In genomic region chr11:77967114-77967513, GRCm38 (mm10) we compare ENCODE assay signal across 9 mouse cellular contexts. TPM values are rescaled to one million over a fixed set of nuclear protein-coding genes. Genes with fewer than 3 reads are reported as not detected.
DNase-seq lines count a peak whose midpoint lies in the region; TF ChIP-seq lines count a peak whose summit lies in the region.
"Had no signal": no experiment of that assay in that cellular context is flagged by ENCODE, and none has a peak within 500 bp of the region (broad histone marks: within the 10 kb centered on the region; RNA-seq: fewer than 3 reads in every experiment).

No protein-coding gene starts in this region.

- no peaks in the 10 kb centered on the region for H3K9me3 ChIP-seq in E14TG2a.4 (ENCODE audit: low read length)
- H3K9me3 ChIP-seq: heart, embryonic 15.5 days had no signal

- peak; percentile 62 to 93 for DNase-seq in adrenal gland, adult (ENCODE audit: inconsistent age in 2 of 2, low spot score in 1 of 2)
- no peak for DNase-seq in adrenal gland, adult 8-10 months
- DNase-seq in cerebellum, adult 9-11 months: peak; percentile 76
- DNase-seq in frontal cortex, postnatal 25 days (ENCODE audit: low spot score in 2 of 2): peak; percentile 69 to 80
- peak; percentile 65 to 83 for DNase-seq in kidney, postnatal 25 days
- DNase-seq in lung, postnatal 14 days: peak; percentile 80
- DNase-seq in skeletal muscle tissue, adult 2 months (ENCODE audit: low read depth, low spot score): peak; percentile 44

- no peak overlapping the region for H3K4me3 ChIP-seq in E14TG2a.4 (replicated peaks; ENCODE audit: low read length)
- H3K4me3 ChIP-seq: heart, embryonic 15.5 days had no signal

- peak; percentile 92 for TF ChIP-seq CTCF in E14TG2a.4 (conservative IDR thresholded peaks at IDR 0.05; ENCODE audit: low read length)

- H3K4me1 ChIP-seq in E14TG2a.4 (replicated peaks; ENCODE audit: low read depth, low read length): peaks cover 28% of the 10 kb centered on the region

- peaks cover 61% of the 10 kb centered on the region for H3K27me3 ChIP-seq in E14TG2a.4 (ENCODE audit: insufficient read depth, low read length)

- no peaks in the 10 kb centered on the region for H3K36me3 ChIP-seq in E14TG2a.4 (ENCODE audit: insufficient read depth, low read length)
- H3K36me3 ChIP-seq: heart, embryonic 15.5 days had no signal

RNA-seq across cellular contexts. Expression of gene Phf12, which starts 15.4 kb away (rescaled TPM):
- total RNA-seq in adrenal gland, adult 8-10 months (2022): 10 to 100 TPM; 50.6 to 78.2 (median 63.1) TPM

RNA-seq across cellular contexts. Expression of gene Sez6, which starts 36.5 kb away (rescaled TPM):
- 1 to 10 TPM; 3.1 to 6.8 (median 4.0) TPM for total RNA-seq in adrenal gland, adult 8-10 months (2022)
